Mouse (Mus musculus) brain, embryonic 14.5 days (tissue): ENCODE measurements at regions not wholly inside any gene's neighbourhood (a gene's known extent, or its start where the extent isn't known, plus 50 kb on each side); places are given as distances from the start of the nearest gene placed in this dataset.

Experiments
- CTCF ChIP-seq: fragments of 200-500 bp; IDR thresholded peaks from 2 replicates; pipeline ENCODE4 v1.5.1; 2012; ENCODE audit warnings: inconsistent platforms, mild to moderate bottlenecking, moderate library complexity, borderline replicate concordance; ENCODE audit not compliant: insufficient read depth, insufficient read length; ENCODE audit errors: extremely low read depth
- POLR2A ChIP-seq: fragments of 200-500 bp; IDR thresholded peaks from 2 replicates; pipeline ENCODE4 v1.6.1; 2012; ENCODE audit warnings: mild to moderate bottlenecking, inconsistent platforms, borderline replicate concordance; ENCODE audit not compliant: poor library complexity, insufficient read depth, insufficient read length, severe bottlenecking; ENCODE audit errors: extremely low read depth

DNA sequence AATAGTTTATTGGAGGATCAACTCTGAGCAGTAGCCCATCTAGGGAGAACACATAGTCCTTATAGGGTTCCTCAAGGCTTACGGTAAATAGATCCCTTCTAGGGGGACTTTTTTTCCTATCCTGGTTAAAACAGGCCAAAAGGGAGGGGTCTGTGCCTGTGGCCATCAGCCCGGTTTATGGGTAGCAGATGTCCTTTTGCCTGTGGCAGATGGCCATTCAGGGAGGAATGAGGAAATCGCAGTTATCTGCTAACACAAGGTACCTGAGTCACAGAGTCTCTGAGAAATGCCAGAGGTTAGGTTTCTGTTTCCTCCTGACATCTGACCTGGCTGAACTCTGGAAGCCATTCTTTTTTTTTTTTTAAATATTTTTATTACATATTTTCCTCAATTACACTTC is 90.5 kb upstream of the Plekha5 start:
- TF ChIP-seq CTCF (no peak), POLR2A (no peak)
